Mouse (Mus musculus): Measurements from ENCODE around the gene Mmrn1. TPM values are rescaled to one million over a fixed set of nuclear protein-coding genes. Genes with fewer than 3 reads are reported as not detected.
"Not testable (repeated sequence)": the region's sequence is repeated elsewhere in the genome, so short reads cannot be mapped to it uniquely, and the experiment has no call there.

Mmrn1 gene
- polyA plus RNA-seq (2017; shearing (Covaris generic)), result not detected

- not testable (repeated sequence) for ATAC-seq
Observed at GRCm38 (mm10) chr6:60924676-60925075, at the start of gene Mmrn1. TSS of gene Mmrn1 (plus strand) at chr6:60924976.

GRCm38 (mm10) chr6:60880362-60880761 lies 44.4 kb upstream of the Mmrn1 start:
- no peak for ATAC-seq

- ATAC-seq, result no peak
Observed at GRCm38 (mm10) chr6:60881534-60881933, 43.2 kb upstream of the Mmrn1 start.

- ATAC-seq, result no peak
Observed at GRCm38 (mm10) chr6:60907272-60907671, 17.5 kb upstream of the Mmrn1 start.

- ATAC-seq, result no peak
Observed at GRCm38 (mm10) chr6:60931364-60931763, 6.6 kb downstream of the Mmrn1 start.

GRCm38 (mm10) chr6:60934835-60935234 lies 10.1 kb downstream of the Mmrn1 start:
- ATAC-seq, result no peak

- no peak for ATAC-seq
Observed at GRCm38 (mm10) chr6:60935448-60936130, 10.8 kb downstream of the Mmrn1 start.

GRCm38 (mm10) chr6:60944178-60944577 lies 19.4 kb downstream of the Mmrn1 start:
- no peak for ATAC-seq

GRCm38 (mm10) chr6:60944621-60945020 lies 19.8 kb downstream of the Mmrn1 start:
- ATAC-seq, result no peak

- no peak for ATAC-seq
Observed at GRCm38 (mm10) chr6:60950415-60950814, 25.6 kb downstream of the Mmrn1 start.

- ATAC-seq, result no peak
Observed at GRCm38 (mm10) chr6:60961285-60961684, 36.5 kb downstream of the Mmrn1 start.

- no peak for ATAC-seq
Observed at GRCm38 (mm10) chr6:60961838-60962237, 37.1 kb downstream of the Mmrn1 start.

GRCm38 (mm10) chr6:60962668-60963067 lies 37.9 kb downstream of the Mmrn1 start:
- ATAC-seq, result no peak

GRCm38 (mm10) chr6:60963726-60964125 lies 39.0 kb downstream of the Mmrn1 start:
- ATAC-seq, result no peak

- no peak for ATAC-seq
Observed at GRCm38 (mm10) chr6:60966931-60967330, 42.2 kb downstream of the Mmrn1 start.

- no peak for ATAC-seq
Observed at GRCm38 (mm10) chr6:60969407-60969806, 44.6 kb downstream of the Mmrn1 start.

GRCm38 (mm10) chr6:60970811-60971210 lies 46.0 kb downstream of the Mmrn1 start:
- no peak for ATAC-seq

- ATAC-seq, result no peak
Observed at GRCm38 (mm10) chr6:60978610-60979009, 53.8 kb downstream of the Mmrn1 start.

- ATAC-seq, result no peak
Observed at GRCm38 (mm10) chr6:60979039-60979438, 54.3 kb downstream of the Mmrn1 start.

- ATAC-seq, result no peak
Observed at GRCm38 (mm10) chr6:60984360-60984759, 59.6 kb downstream of the Mmrn1 start.

- no peak for ATAC-seq
Observed at GRCm38 (mm10) chr6:60985919-60986318, 61.1 kb downstream of the Mmrn1 start.

- ATAC-seq, result no peak
Observed at GRCm38 (mm10) chr6:60986914-60987313, 62.1 kb downstream of the Mmrn1 start.

GRCm38 (mm10) chr6:60987804-60988203 lies 63.0 kb downstream of the Mmrn1 start:
- no peak for ATAC-seq

GRCm38 (mm10) chr6:60992366-60992765 lies 67.6 kb downstream of the Mmrn1 start:
- no peak for ATAC-seq
